Mouse (Mus musculus) CD8-positive naive resting alpha-beta T cell, adult 2 months (primary cell): ENCODE results near the gene Glmn.

Experiments used
- DNase-seq, 2 experiments: peaks; one replicate each; pipeline ENCODE4 v3.0.0; 2022; ENCODE audit warnings: low read depth in 2 of 2, low spot score in 2 of 2

The Glmn gene

GRCm38 (mm10) chr5:107597301-107598077, at the start of gene Glmn, which contains the start of gene Rpap2:
Gene Glmn, minus strand, starts transcription at chr5:107597888.
Gene Rpap2, plus strand, starts transcription at chr5:107597373.
- peak; percentile 78 to 79 for DNase-seq

- DNase-seq = no peak
Measured at GRCm38 (mm10) chr5:107645935-107646334, 48.2 kb upstream of the Glmn start.

- DNase-seq = no peak
Measured at GRCm38 (mm10) chr5:107644595-107644994, 46.9 kb upstream of the Glmn start.

- no peak for DNase-seq
Measured at GRCm38 (mm10) chr5:107638366-107638765, 40.7 kb upstream of the Glmn start.

- no peak for DNase-seq
Measured at GRCm38 (mm10) chr5:107637106-107637505, 39.4 kb upstream of the Glmn start.

GRCm38 (mm10) chr5:107633651-107634050, 36.0 kb upstream of the Glmn start:
- no peak for DNase-seq

GRCm38 (mm10) chr5:107621327-107621726, 23.6 kb upstream of the Glmn start:
- DNase-seq = no peak

GRCm38 (mm10) chr5:107617986-107618385, 20.3 kb upstream of the Glmn start:
- no peak for DNase-seq

GRCm38 (mm10) chr5:107611224-107611623, 13.5 kb upstream of the Glmn start:
- peak; percentile 53 to 72 for DNase-seq

GRCm38 (mm10) chr5:107598380-107598779, 692 bp upstream of the Glmn start:
- DNase-seq = no peak

GRCm38 (mm10) chr5:107569148-107569547, 28.5 kb downstream of the Glmn start:
- DNase-seq = no peak

GRCm38 (mm10) chr5:107556969-107557368, 40.7 kb downstream of the Glmn start:
- no peak for DNase-seq

GRCm38 (mm10) chr5:107554336-107554735, 43.4 kb downstream of the Glmn start:
- DNase-seq = no peak

- no peak for DNase-seq
Measured at GRCm38 (mm10) chr5:107548444-107548843, 49.2 kb downstream of the Glmn start.

- no peak for DNase-seq
Measured at GRCm38 (mm10) chr5:107547955-107548354, 49.7 kb downstream of the Glmn start.

GRCm38 (mm10) chr5:107545927-107546326, 51.8 kb downstream of the Glmn start:
- DNase-seq = peak in 1 of 2 experiments; percentile 12

GRCm38 (mm10) chr5:107541696-107542095, 56.0 kb downstream of the Glmn start:
- no peak for DNase-seq

- DNase-seq = no peak
Measured at GRCm38 (mm10) chr5:107534581-107534980, 63.1 kb downstream of the Glmn start, which contains the start of gene 1700028K03Rik. Gene 1700028K03Rik, plus strand, starts transcription at chr5:107534709.

GRCm38 (mm10) chr5:107533590-107533989, 64.1 kb downstream of the Glmn start:
- DNase-seq = no peak

GRCm38 (mm10) chr5:107528856-107529255, 68.8 kb downstream of the Glmn start:
- DNase-seq = no peak

- DNase-seq = no peak
Measured at GRCm38 (mm10) chr5:107524281-107524680, 73.4 kb downstream of the Glmn start.

GRCm38 (mm10) chr5:107521897-107522296, 75.8 kb downstream of the Glmn start:
- DNase-seq = no peak

- no peak for DNase-seq
Measured at GRCm38 (mm10) chr5:107521386-107521785, 76.3 kb downstream of the Glmn start.
